Mouse (Mus musculus): ENCODE results near the gene Dnaic1. TPM values are rescaled to one million over a fixed set of nuclear protein-coding genes. Genes with fewer than 3 reads are reported as not detected.

The Dnaic1 gene
- total and polyA plus RNA-seq, 3 experiments, result 0.34 to 4.1 (median 0.89) TPM

- H3K4me2 ChIP-seq (ENCODE audit: insufficient read depth, low read depth, poor library complexity, severe bottlenecking), result no peak overlapping the region
Observed at GRCm38 (mm10) chr4:41660851-41661430, 91.4 kb downstream of the Dnaic1 start.

DNA sequence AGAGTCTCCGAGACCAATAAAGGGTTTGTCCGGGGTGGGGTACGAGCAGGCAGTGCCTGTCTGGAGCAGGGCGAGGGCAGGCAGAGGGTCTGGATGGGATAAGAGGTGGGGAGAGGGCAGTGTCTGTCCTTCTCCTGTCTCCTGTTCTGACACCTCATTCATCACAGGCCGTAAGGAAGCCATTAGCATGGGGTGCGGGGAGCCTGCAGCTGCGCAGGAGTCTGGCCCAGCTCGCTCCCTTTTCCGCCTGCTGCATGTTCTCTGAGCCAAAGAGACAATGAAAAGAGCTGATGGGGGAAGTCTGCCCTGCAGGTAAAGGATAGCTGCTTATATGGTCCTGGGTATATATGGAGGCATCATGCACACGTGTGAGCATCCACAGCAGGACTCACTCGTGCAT, 93.1 kb downstream of the Dnaic1 start:
- H3K4me1 ChIP-seq (ENCODE audit: control insufficient read depth in 1 of 2, insufficient read depth in 2 of 2), result peaks cover 7 to 12% of the 10 kb centered on the region in 2 experiments
- H3K4me2 ChIP-seq (ENCODE audit: insufficient read depth, low read depth, poor library complexity, severe bottlenecking), result no peak overlapping the region
- H3K27me3 ChIP-seq (replicated peaks), result peaks cover 94% of the 10 kb centered on the region
- dilution Hi-C loops (cut with MboI; ENCODE audit: extremely low pct_ligation_motif_present, extremely low pct_unique_long_range_greater_than_20kb, low sequenced_read_pairs), result no loop called here
- H3K4me3 ChIP-seq (replicated peaks in 1 of 3; ENCODE audit: low read depth in 2 of 3, low read length in 2 of 3, poor library complexity in 1 of 3), result no peak overlapping the region
- DNase-seq (ENCODE audit: extremely low read depth), result no peak
- TF ChIP-seq JUND (conservative IDR thresholded peaks at IDR 0.05; ENCODE audit: low read depth, low read length), result no peak
- no peak for TF ChIP-seq GABPA (IDR thresholded peaks at IDR 0.05; ENCODE audit: insufficient replicate concordance, low read depth, low read length)
- no peak for TF ChIP-seq E2F4 (IDR thresholded peaks at IDR 0.05; ENCODE audit: insufficient replicate concordance, low read depth, low read length)
- no peak for TF ChIP-seq ZKSCAN1 (IDR thresholded peaks at IDR 0.05; ENCODE audit: borderline replicate concordance, low read depth, low read length)
- no peak for TF ChIP-seq ZC3H11A (IDR thresholded peaks at IDR 0.05; ENCODE audit: low read depth, low read length)
- no peak for TF ChIP-seq MAZ (IDR thresholded peaks at IDR 0.05; ENCODE audit: low read depth, low read length)
- no peak for TF ChIP-seq HCFC1 (IDR thresholded peaks at IDR 0.05; ENCODE audit: low read depth, low read length)
- TF ChIP-seq MYC (IDR thresholded peaks at IDR 0.05; ENCODE audit: low read depth, low read length), result no peak
- TF ChIP-seq SMC3 (IDR thresholded peaks at IDR 0.05; ENCODE audit: low read depth, low read length), result no peak
- TF ChIP-seq CHD1 (IDR thresholded peaks at IDR 0.05; ENCODE audit: low read depth, low read length), result no peak
- no peak for TF ChIP-seq RAD21 (IDR thresholded peaks at IDR 0.05; ENCODE audit: low read depth, low read length)
- no peak for TF ChIP-seq TBP (conservative IDR thresholded peaks at IDR 0.05; ENCODE audit: low read depth, low read length)
- H3K9me3 ChIP-seq (replicated peaks; ENCODE audit: low read length), result no peaks in the 10 kb centered on the region
- H3K27ac ChIP-seq (ENCODE audit: insufficient read depth, low read depth), result no peak overlapping the region
- H3K79me2 ChIP-seq (replicated peaks; ENCODE audit: control insufficient read depth, extremely low read depth, insufficient read depth, poor library complexity, severe bottlenecking), result no peaks in the 10 kb centered on the region
- in situ Hi-C loops (cut with MboI; ENCODE audit: low pct_ligation_motif_present, low pct_unique_long_range_greater_than_20kb, low sequenced_read_pairs), result no loop called here
- H3K36me3 ChIP-seq (replicated peaks in 1 of 2; ENCODE audit: control insufficient read depth in 1 of 2, insufficient read depth in 1 of 2, low read length in 1 of 2), result no peaks in the 10 kb centered on the region
- H3K9ac ChIP-seq (ENCODE audit: insufficient read depth, low read depth), result no peak overlapping the region

More at GRCm38 (mm10) chr4:41660851-41661430, 91.4 kb downstream of the Dnaic1 start:
- Histone ChIP-seq H3K9me3 (replicated peaks; ENCODE audit: low read length) (no peaks in the 10 kb centered on the region), H3K9ac (ENCODE audit: insufficient read depth, low read depth) (no peak overlapping the region), H3K4me3 (replicated peaks in 1 of 3; ENCODE audit: low read depth in 2 of 3, low read length in 2 of 3, poor library complexity in 1 of 3) (no peak overlapping the region), H3K27ac (ENCODE audit: insufficient read depth, low read depth) (no peak overlapping the region), H3K36me3 (replicated peaks in 1 of 2; ENCODE audit: control insufficient read depth in 1 of 2, insufficient read depth in 1 of 2, low read length in 1 of 2) (no peaks in the 10 kb centered on the region), H3K4me1 (ENCODE audit: control insufficient read depth in 1 of 2, insufficient read depth in 2 of 2) (peaks cover 7 to 12% of the 10 kb centered on the region in 2 experiments), H3K79me2 (replicated peaks; ENCODE audit: control insufficient read depth, extremely low read depth, insufficient read depth, poor library complexity, severe bottlenecking) (no peaks in the 10 kb centered on the region), H3K27me3 (replicated peaks) (peaks cover 96% of the 10 kb centered on the region)
- DNase-seq (ENCODE audit: extremely low read depth), result no peak
- dilution Hi-C loops (cut with MboI; ENCODE audit: extremely low pct_ligation_motif_present, extremely low pct_unique_long_range_greater_than_20kb, low sequenced_read_pairs), result no loop called here
- in situ Hi-C loops (cut with MboI; ENCODE audit: low pct_ligation_motif_present, low pct_unique_long_range_greater_than_20kb, low sequenced_read_pairs), result no loop called here
- TF ChIP-seq MAX (IDR thresholded peaks at IDR 0.05; ENCODE audit: low read length) (no peak), TBP (conservative IDR thresholded peaks at IDR 0.05; ENCODE audit: low read depth, low read length) (no peak), ELF1 (IDR thresholded peaks at IDR 0.05; ENCODE audit: low read depth, low read length) (no peak)

All from CH12.LX (cell line).